Mouse (Mus musculus) hindbrain, embryonic 10.5 days (tissue): Measurements from ENCODE around the gene Ckmt1. TPM values are rescaled to one million over a fixed set of nuclear protein-coding genes. Genes with fewer than 3 reads are reported as not detected.

ENCODE experiments used
- DNase-seq: peaks from one replicate; pipeline ENCODE4 v3.0.0-alpha.2; 2017; ENCODE audit warnings: low spot score
- H3K27ac ChIP-seq: fragments of 300-500 bp; sonication (generic); 2 replicates; pipeline ENCODE4 v1.5.1; 2016; ENCODE audit warnings: mild to moderate bottlenecking, moderate library complexity
- H3K27me3 ChIP-seq: fragments of 300-500 bp; sonication (generic); 2 replicates; pipeline ENCODE4 v1.6.1; 2016; ENCODE audit warnings: mild to moderate bottlenecking; ENCODE audit not compliant: poor library complexity, insufficient read depth, severe bottlenecking
- H3K36me3 ChIP-seq: fragments of 300-500 bp; sonication (generic); 2 replicates; pipeline ENCODE4 v1.6.1; 2016; ENCODE audit warnings: mild to moderate bottlenecking, moderate library complexity
- H3K4me1 ChIP-seq: fragments of 300-500 bp; sonication (generic); replicated peaks from 2 replicates; pipeline ENCODE4 v1.6.1; 2016; ENCODE audit warnings: mild to moderate bottlenecking
- H3K4me3 ChIP-seq: fragments of 300-500 bp; sonication (generic); 2 replicates; pipeline ENCODE4 v1.5.1; 2016; ENCODE audit warnings: mild to moderate bottlenecking, moderate library complexity
- H3K9me3 ChIP-seq: fragments of 300-500 bp; sonication (generic); 2 replicates; pipeline ENCODE4 v1.6.1; 2016; ENCODE audit warnings: mild to moderate bottlenecking, moderate library complexity
- WGBS: fragments of 180-500 bp; shearing (Covaris S2); methylation state at CpG from one replicate; pipeline ENCODE4 v1.1.7; 2016; 5-methylcytosine and 5-hydroxymethylcytosine counted together
- polyA plus RNA-seq: library from polyadenylated mRNA; unstranded; fragments of >200 nt; fragmentation: Nextera tagmentation; extraction: Ambion mirVana; gene quantifications from 2 replicates; pipeline ENCODE4 v1.2.1, GENCODE M21; 2016

The Ckmt1 gene
- 5.1 and 6.7 TPM in 2 replicates for polyA plus RNA-seq

- 76% methylated on average over 5 of the region's 5 CpGs for WGBS
- no peak for DNase-seq
- H3K27ac ChIP-seq = peak within 1 kb of the TSS; percentile 70
- peak within 1 kb of the TSS; percentile 49 for H3K4me3 ChIP-seq
- H3K4me1 ChIP-seq = peaks cover 24% of the 10 kb centered on the region
- H3K36me3 ChIP-seq = no peaks in the 10 kb centered on the region
- H3K9me3 ChIP-seq = no peaks in the 10 kb centered on the region
- H3K27me3 ChIP-seq = peaks cover 38% of the 10 kb centered on the region
Measured at GRCm38 (mm10) chr2:121357494-121357893, at the start of gene Ckmt1. Gene Ckmt1, plus strand, starts transcription at chr2:121357714.

GRCm38 (mm10) chr2:121308997-121309416 lies 48.5 kb upstream of the Ckmt1 start:
- Histone ChIP-seq H3K9me3 (no peaks in the 10 kb centered on the region), H3K4me3 (no peak overlapping the region), H3K27ac (no peak overlapping the region), H3K27me3 (no peaks in the 10 kb centered on the region; the same call in 1 of the 2 replicates), H3K36me3 (peaks cover 59% of the 10 kb centered on the region), H3K4me1 (peaks cover 38% of the 10 kb centered on the region)
- DNase-seq = no peak
- 32% methylated on average over 5 of the region's 5 CpGs for WGBS

DNA sequence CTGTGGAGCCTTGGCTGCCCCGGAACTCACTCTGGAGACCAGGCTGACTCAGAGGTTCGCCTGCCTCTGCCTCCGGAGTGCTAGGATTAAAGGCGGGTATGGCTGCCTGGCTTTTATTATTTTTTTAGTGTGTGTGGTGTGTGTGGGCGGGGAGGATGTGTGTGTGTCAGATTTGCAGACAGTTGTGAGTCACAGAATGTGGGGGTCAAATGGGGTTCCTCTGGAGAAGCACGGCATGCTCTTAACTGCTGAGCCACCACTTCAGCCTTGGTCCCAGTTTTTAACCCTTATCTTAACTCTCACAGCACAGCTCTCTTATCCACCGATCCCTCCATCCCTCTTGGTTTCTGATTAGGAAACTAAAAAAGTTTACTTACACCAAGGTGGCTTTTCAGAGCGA lies 41.2 kb upstream of the Ckmt1 start:
- no peak for DNase-seq
- Histone ChIP-seq H3K36me3 (peaks cover 16% of the 10 kb centered on the region), H3K27ac (no peak overlapping the region), H3K4me3 (no peak overlapping the region), H3K4me1 (no peaks in the 10 kb centered on the region), H3K27me3 (no peaks in the 10 kb centered on the region), H3K9me3 (no peaks in the 10 kb centered on the region)
- WGBS = 76% methylated on average over 8 of the region's 8 CpGs

- DNase-seq = no peak
- 89% methylated on average over 10 of the region's 10 CpGs for WGBS
- Histone ChIP-seq H3K27me3 (no peaks in the 10 kb centered on the region), H3K36me3 (peaks cover 16% of the 10 kb centered on the region), H3K9me3 (no peaks in the 10 kb centered on the region), H3K4me1 (no peaks in the 10 kb centered on the region), H3K27ac (no peak overlapping the region), H3K4me3 (no peak overlapping the region)
Measured at GRCm38 (mm10) chr2:121323041-121323440, 34.5 kb upstream of the Ckmt1 start.

DNA sequence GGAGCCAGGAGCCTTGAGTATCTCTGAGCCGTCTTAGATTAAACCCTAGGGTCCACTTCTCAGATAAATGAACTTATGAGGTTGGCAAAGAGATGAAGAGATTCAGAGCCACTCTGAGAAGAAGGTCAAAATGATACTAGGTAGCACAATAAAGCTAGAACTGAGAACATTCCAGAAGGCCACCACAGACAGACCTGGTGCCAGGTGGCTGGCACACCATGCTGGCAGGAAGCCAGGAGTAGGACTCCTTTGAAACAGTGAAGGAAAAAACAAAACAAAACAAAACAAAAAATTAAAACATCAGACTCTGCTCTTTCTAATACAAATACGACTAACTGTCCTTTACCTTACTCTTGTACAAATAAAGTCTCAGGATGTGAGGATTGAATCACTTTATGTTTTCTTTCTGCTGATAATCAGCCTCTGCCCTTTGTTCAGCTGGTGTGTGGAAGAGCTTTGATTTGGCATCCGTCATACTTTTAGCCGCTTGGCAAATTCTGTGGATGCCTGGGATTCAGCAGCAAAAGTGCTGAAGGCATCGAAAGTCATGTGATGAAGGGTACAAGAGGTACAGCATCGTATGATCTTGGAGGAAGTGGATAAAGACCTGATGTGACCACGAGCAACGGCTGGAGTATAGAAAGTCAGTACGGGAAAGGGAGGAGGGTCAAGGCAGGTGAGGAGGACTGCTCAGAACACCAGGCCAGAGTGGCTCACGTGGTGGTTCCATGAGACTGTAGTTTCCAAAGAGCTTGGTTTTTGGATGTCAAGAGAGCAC lies 33.6 kb upstream of the Ckmt1 start:
- peaks cover 16% of the 10 kb centered on the region for H3K36me3 ChIP-seq
- WGBS = 91% methylated on average over 10 of the region's 10 CpGs
- no peaks in the 10 kb centered on the region for H3K27me3 ChIP-seq
- no peak overlapping the region for H3K4me3 ChIP-seq
- no peak for DNase-seq
- no peaks in the 10 kb centered on the region for H3K4me1 ChIP-seq
- H3K27ac ChIP-seq = no peak overlapping the region
- H3K9me3 ChIP-seq = no peaks in the 10 kb centered on the region

DNA sequence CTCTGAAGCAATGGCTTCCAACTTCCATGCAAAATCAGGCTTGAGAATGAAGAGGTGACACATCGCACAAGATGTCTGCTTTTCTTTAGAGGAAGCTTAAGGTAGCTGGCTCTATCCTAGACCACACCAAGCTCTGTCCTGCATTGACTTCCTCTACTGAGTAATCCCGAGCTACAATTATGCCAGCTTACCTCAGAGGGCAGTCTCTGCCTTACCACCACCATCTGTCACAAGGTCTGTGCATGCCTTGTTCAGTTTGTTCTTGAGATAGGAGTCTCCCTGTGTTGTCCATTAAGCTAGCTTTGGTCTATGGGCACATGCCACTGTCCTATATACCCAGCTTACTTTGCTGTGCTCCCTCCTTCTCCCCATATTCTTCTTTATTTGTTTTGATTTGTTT lies 28.0 kb upstream of the Ckmt1 start:
- Histone ChIP-seq H3K4me1 (no peaks in the 10 kb centered on the region), H3K27me3 (no peaks in the 10 kb centered on the region), H3K4me3 (no peak overlapping the region), H3K9me3 (no peaks in the 10 kb centered on the region), H3K27ac (no peak overlapping the region), H3K36me3 (peaks cover 15% of the 10 kb centered on the region; the same call in 1 of the 2 replicates)
- no peak for DNase-seq
- WGBS = 84% methylated on average over 2 of the region's 2 CpGs

GRCm38 (mm10) chr2:121339057-121339456 lies 18.5 kb upstream of the Ckmt1 start:
- no peaks in the 10 kb centered on the region for H3K27me3 ChIP-seq
- H3K27ac ChIP-seq = no peak overlapping the region
- no peak overlapping the region for H3K4me3 ChIP-seq
- DNase-seq = no peak
- no peaks in the 10 kb centered on the region for H3K9me3 ChIP-seq
- no peaks in the 10 kb centered on the region for H3K4me1 ChIP-seq
- H3K36me3 ChIP-seq = peaks cover 36% of the 10 kb centered on the region

DNA sequence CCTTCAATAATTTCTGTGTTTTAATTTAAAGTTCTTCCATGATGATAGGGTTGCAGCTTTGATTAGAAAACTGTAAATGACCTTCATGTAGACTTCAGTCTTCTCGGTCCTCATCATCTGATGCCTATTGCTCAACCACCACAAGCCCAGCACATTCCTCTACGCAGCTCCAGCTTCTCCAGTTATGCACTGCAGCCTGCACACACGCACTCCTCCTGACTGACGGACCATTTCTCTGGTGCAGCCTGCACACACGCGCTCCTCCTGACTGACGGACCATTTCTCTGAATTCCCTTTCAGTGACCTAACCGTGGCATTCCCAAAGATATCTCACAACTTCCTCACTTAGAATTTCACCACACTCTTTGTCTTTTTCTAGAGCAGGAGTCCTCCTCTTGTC lies 4.4 kb upstream of the Ckmt1 start:
- H3K27me3 ChIP-seq = peaks cover 16% of the 10 kb centered on the region
- 72% methylated on average over 8 of the region's 8 CpGs for WGBS

GRCm38 (mm10) chr2:121354378-121354777 lies 3.1 kb upstream of the Ckmt1 start:
- Histone ChIP-seq H3K36me3 (0 out of 2 replicates have a peak, but pooled peaks cover 5% of the 10 kb centered on the region), H3K27me3 (peaks cover 29% of the 10 kb centered on the region), H3K27ac (peak overlapping the region; percentile 94), H3K4me1 (peaks cover 23% of the 10 kb centered on the region), H3K4me3 (peak overlapping the region; percentile 81), H3K9me3 (no peaks in the 10 kb centered on the region)
- 5% methylated on average over 6 of the region's 6 CpGs for WGBS
- DNase-seq = no peak

More for the DNA sequence above, 4.4 kb upstream of the Ckmt1 start:
- Histone ChIP-seq H3K4me1 (peaks cover 11% of the 10 kb centered on the region), H3K4me3 (no peak overlapping the region), H3K27ac (no peak overlapping the region), H3K9me3 (no peaks in the 10 kb centered on the region), H3K36me3 (peaks cover 10% of the 10 kb centered on the region; the same call in 1 of the 2 replicates)
- no peak for DNase-seq

GRCm38 (mm10) chr2:121354820-121355592 lies 2.5 kb upstream of the Ckmt1 start, which contains the start of gene Ppip5k1:
Gene Ppip5k1, minus strand, starts transcription at chr2:121355396.
- H3K4me1 ChIP-seq = peaks cover 24% of the 10 kb centered on the region
- H3K4me3 ChIP-seq = peak within 1 kb of the TSS; percentile 81
- DNase-seq = peak; percentile 98
- H3K36me3 ChIP-seq = no peaks in the 10 kb centered on the region
- H3K27ac ChIP-seq = peak within 1 kb of the TSS; percentile 94
- WGBS = under 1% methylated on average over 58 of the region's 58 CpGs
- H3K9me3 ChIP-seq = no peaks in the 10 kb centered on the region
- H3K27me3 ChIP-seq = peaks cover 34% of the 10 kb centered on the region

DNA sequence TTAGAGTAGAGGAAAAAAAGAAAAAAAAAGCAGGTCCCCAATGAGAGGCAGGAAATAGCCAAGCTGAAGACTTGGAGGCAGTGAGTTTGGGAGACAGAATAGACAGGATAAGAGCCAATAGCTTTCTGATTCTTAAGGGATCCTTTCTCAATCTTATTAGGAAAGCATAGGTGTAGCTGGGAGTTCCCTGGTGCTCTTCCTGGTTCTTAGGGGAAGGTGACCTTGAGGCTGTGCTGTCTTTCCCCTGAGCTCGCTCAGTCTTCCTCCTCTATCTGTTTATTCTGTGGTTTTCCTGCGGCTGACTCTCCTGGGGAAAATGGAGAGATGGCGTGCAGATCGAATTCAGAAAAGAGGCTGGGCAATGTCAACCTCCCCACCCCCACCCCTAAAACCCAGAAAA lies 447 bp downstream of the Ckmt1 start:
- no peak for DNase-seq
- no peak overlapping the region for H3K27ac ChIP-seq
- WGBS = 3% methylated on average over 4 of the region's 4 CpGs
- H3K27me3 ChIP-seq = peaks cover 38% of the 10 kb centered on the region
- H3K9me3 ChIP-seq = no peaks in the 10 kb centered on the region
- H3K4me3 ChIP-seq = peak overlapping the region; percentile 49
- H3K4me1 ChIP-seq = peaks cover 24% of the 10 kb centered on the region
- no peaks in the 10 kb centered on the region for H3K36me3 ChIP-seq

DNA sequence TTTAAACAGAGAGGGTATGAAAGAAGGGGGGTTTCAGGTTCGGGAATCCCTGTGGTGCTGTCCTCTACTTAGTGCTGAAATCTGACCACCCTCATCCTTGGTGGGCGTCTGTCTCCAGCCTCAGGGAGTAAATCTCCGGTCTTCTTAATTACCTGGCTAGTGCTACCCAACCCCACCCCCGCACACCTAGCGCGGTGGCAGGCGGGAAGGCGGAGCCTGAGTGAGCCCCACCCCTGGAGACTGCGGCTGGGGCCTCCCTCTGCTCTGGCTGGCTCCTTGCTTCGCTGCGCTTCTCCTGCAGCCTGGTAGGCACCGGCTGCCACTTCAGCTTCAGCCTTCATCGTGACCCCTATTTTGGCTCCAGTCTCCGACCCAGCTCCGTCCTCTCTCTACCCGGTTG lies 867 bp downstream of the Ckmt1 start:
- Histone ChIP-seq H3K27me3 (peaks cover 38% of the 10 kb centered on the region), H3K4me1 (peaks cover 24% of the 10 kb centered on the region), H3K36me3 (no peaks in the 10 kb centered on the region), H3K4me3 (peak overlapping the region; percentile 49), H3K27ac (peak overlapping the region; percentile 70), H3K9me3 (no peaks in the 10 kb centered on the region)
- WGBS = under 1% methylated on average over 16 of the region's 16 CpGs
- peak; percentile 47 for DNase-seq

- no peak overlapping the region for H3K27ac ChIP-seq
- H3K36me3 ChIP-seq = no peaks in the 10 kb centered on the region
- peaks cover 18% of the 10 kb centered on the region for H3K4me1 ChIP-seq
- H3K9me3 ChIP-seq = no peaks in the 10 kb centered on the region
- no peak overlapping the region for H3K4me3 ChIP-seq
- no peak for DNase-seq
- peaks cover 38% of the 10 kb centered on the region for H3K27me3 ChIP-seq
- WGBS = 54% methylated on average over 4 of the region's 4 CpGs
Measured at GRCm38 (mm10) chr2:121359461-121359860, 1.9 kb downstream of the Ckmt1 start.
